Mouse (Mus musculus) spleen, adult 2 months (tissue): ENCODE results near the gene Nr5a2.

Experiments used
- CTCF ChIP-seq: fragments of 200-500 bp; IDR thresholded peaks from 2 replicates; pipeline ENCODE4 v1.5.1; 2011; ENCODE audit warnings: mild to moderate bottlenecking, inconsistent platforms; ENCODE audit not compliant: insufficient read depth, insufficient read length, insufficient replicate concordance; ENCODE audit errors: extremely low read depth
- POLR2A ChIP-seq: fragments of 200-500 bp; IDR thresholded peaks from 2 replicates; pipeline ENCODE4 v1.6.1; 2011; ENCODE audit warnings: low read depth, low read length, inconsistent platforms

DNA sequence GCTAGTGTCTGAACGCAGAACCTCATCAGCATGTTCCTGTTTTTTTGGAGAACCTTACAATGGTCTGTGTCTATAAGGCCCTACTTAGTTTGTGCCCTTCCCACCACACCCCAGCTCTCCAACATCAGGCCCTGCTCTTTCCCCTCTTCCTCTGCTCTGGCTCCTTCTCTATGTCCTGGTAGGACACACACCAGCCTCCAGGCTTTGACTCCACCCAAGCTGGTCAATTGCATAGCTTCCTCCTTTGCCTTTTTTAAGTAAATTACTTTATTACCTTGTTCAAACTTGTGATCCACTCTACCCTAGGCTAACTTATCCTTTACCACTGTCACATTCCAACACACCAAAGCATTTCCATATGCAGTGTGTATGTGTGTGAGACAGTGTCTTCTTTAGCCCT, 42.9 kb upstream of the Nr5a2 start:
- TF ChIP-seq POLR2A (no peak), CTCF (no peak)
